Mouse (Mus musculus): ENCODE data around the gene Olfr477.
"Not testable (repeated sequence)": the region's sequence is repeated elsewhere in the genome, so short reads cannot be mapped to it uniquely, and the experiment has no call there.

The Olfr477 gene

GRCm38 (mm10) chr7:107986393-107986792 lies at the start of gene Olfr477:
Gene Olfr477 (plus strand): TSS chr7:107986693.
- no peak for DNase-seq (ENCODE audit: low spot score in 2 of 2)

- DNase-seq (ENCODE audit: low spot score in 2 of 2): not testable (repeated sequence)
Measured at GRCm38 (mm10) chr7:107952539-107952938, 34.0 kb upstream of the Olfr477 start.

DNA sequence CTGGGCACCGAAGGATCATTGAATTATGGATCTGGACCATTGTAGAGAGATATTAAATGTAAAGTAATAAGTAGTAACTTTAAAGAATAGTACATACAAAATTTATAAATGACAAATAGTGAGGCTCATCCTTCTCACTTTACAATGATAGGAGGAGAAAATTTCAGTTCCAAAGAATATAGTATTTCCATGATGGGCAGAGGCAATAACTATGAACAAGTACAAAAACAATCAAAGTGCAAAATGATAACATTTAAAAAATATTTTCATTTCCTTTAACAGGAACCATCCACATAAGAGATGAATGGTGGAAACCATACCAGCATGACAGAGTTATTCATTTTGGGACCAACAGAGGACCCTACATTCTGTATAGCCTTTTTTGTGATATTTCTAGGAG lies 32.1 kb upstream of the Olfr477 start, which contains the start of gene Olfr474:
TSS of gene Olfr474 (plus strand) at position 301 of the 400 bp plus-strand sequence.
- no peak for DNase-seq (ENCODE audit: low spot score in 2 of 2)

DNA sequence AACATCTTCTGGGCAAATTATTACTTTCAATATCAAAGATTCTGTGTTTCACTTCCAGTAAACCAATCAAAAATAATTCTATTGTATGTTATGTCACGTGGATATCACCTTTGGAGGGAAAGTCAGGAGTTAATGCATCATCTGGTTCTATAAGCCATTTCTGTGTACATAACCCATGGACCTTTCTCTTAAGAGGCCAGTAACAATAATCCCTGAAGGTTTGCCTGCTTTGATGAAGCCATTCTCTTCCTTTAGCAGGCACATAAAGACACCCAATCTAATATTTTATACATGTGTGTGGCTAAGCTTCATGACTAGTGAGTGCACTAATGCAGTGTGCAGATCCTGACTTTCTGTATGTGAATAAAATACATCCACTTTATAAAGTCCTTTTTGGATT lies 22.0 kb upstream of the Olfr477 start, which contains the start of gene Olfr476:
TSS of gene Olfr476 (plus strand) at position 301 of the 400 bp plus-strand sequence.
- DNase-seq (ENCODE audit: low spot score in 2 of 2): no peak

DNA sequence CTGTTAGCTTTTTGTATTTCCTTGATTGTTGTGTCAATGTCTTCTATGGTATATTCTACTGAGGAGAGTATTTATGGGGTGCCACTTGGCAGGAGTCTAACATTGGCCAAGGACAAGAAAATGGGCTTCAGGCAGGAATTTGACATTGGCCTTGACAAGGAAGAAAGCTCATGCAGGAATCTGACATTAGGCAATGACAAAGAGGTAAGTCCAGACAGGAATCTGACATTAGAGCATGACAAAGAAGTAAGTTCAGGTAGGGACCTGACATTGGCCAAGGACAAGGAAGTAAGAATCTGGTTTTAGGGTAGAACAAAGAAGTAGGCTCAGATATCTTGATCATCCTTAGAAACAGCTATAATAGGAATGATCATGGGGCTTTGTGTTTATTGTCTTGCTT lies 27.8 kb downstream of the Olfr477 start:
- not testable (repeated sequence) for DNase-seq (ENCODE audit: low spot score in 2 of 2)

GRCm38 (mm10) chr7:108033889-108034288 lies 47.4 kb downstream of the Olfr477 start, which contains the start of gene Olfr478:
Gene Olfr478 (minus strand): TSS chr7:108033989.
- DNase-seq (ENCODE audit: low spot score in 2 of 2): no peak
